ENCODE assay signal across 10 mouse cellular contexts in genomic region chr13:84059031-84059651, GRCm38 (mm10).
A peak's percentile ranks its signal among the peaks of the same experiment; 100 is the strongest.
DNase-seq lines count a peak whose midpoint lies in the region; ATAC-seq and TF ChIP-seq lines count a peak whose summit lies in the region.
"Had no signal": no experiment of that assay in that cellular context is flagged by ENCODE, and none has a peak within 500 bp of the region (broad histone marks: within the 10 kb centered on the region; RNA-seq: fewer than 3 reads in every experiment).

No protein-coding gene starts in this region.

- no peak for DNase-seq in heart, adult 18-20 months
- no peak for DNase-seq in lung, postnatal 25 days (ENCODE audit: low spot score)
- DNase-seq in urinary bladder, postnatal 36 days (ENCODE audit: low spot score in 2 of 2), result no peak

- no peaks in the 10 kb centered on the region for H3K4me1 ChIP-seq in heart, embryonic 16.5 days (ENCODE audit: control insufficient read depth, insufficient read depth, low read length)
- peaks cover 8% of the 10 kb centered on the region for H3K4me1 ChIP-seq in cortical plate, adult 2 months (ENCODE audit: control insufficient read depth, insufficient read depth, low read length)
- H3K4me1 ChIP-seq in hindbrain, embryonic 12.5 days, result peaks cover 43% of the 10 kb centered on the region
- no peaks in the 10 kb centered on the region for H3K4me1 ChIP-seq in stomach, embryonic 15.5 days

- peak; percentile 49; the same call in 1 of the 2 replicates for TF ChIP-seq POLR2A in cortical plate, adult 2 months (IDR thresholded peaks at IDR 0.05; ENCODE audit: extremely low read depth, insufficient read depth, low read length)

- WGBS in heart, embryonic 16.5 days, result 14% methylated on average over 10 of the region's 10 CpGs
- 4% methylated on average over 10 of the region's 10 CpGs for WGBS in hindbrain, embryonic 12.5 days
- whole genome bisulfite sequencing in stomach, embryonic 15.5 days, result 12% methylated on average over 10 of the region's 10 CpGs

- no peak for TF ChIP-seq CTCF in cortical plate, adult 2 months (IDR thresholded peaks at IDR 0.05; ENCODE audit: extremely low read depth, insufficient read depth, low read length)

- no peak overlapping the region for H3K9ac ChIP-seq in heart, embryonic 16.5 days (ENCODE audit: low read length)
- H3K9ac ChIP-seq in hindbrain, embryonic 12.5 days, result peak overlapping the region; percentile 44; the same call in 1 of the 2 replicates
- no peak overlapping the region for H3K9ac ChIP-seq in stomach, embryonic 15.5 days

- H3K27ac ChIP-seq in heart, embryonic 16.5 days (ENCODE audit: low read length), result no peak overlapping the region
- H3K27ac ChIP-seq in cortical plate, adult 2 months (ENCODE audit: insufficient read depth, low read length), result peak overlapping the region; percentile 85
- peak overlapping the region; percentile 95 for H3K27ac ChIP-seq in hindbrain, embryonic 12.5 days
- no peak overlapping the region for H3K27ac ChIP-seq in stomach, embryonic 15.5 days
- H3K27ac ChIP-seq: macrophage had no signal

- H3K36me3 ChIP-seq in heart, embryonic 16.5 days (ENCODE audit: control insufficient read depth, insufficient read depth), result no peaks in the 10 kb centered on the region
- no peaks in the 10 kb centered on the region for H3K36me3 ChIP-seq in hindbrain, embryonic 12.5 days
- H3K36me3 ChIP-seq in stomach, embryonic 15.5 days, result no peaks in the 10 kb centered on the region

- peak overlapping the region; percentile 48 for H3K4me2 ChIP-seq in heart, embryonic 16.5 days (ENCODE audit: low read depth, low read length)
- peak overlapping the region; percentile 43 for H3K4me2 ChIP-seq in hindbrain, embryonic 12.5 days (replicated peaks)
- 0 out of 2 replicates have a peak overlapping the region, but pooled peaks have one; percentile 10 for H3K4me2 ChIP-seq in stomach, embryonic 15.5 days

- no peaks in the 10 kb centered on the region for H3K9me3 ChIP-seq in heart, embryonic 16.5 days (replicated peaks; ENCODE audit: control insufficient read depth, low read length)
- no peaks in the 10 kb centered on the region for H3K9me3 ChIP-seq in hindbrain, embryonic 12.5 days (replicated peaks)
- H3K9me3 ChIP-seq in stomach, embryonic 15.5 days, result no peaks in the 10 kb centered on the region

- ATAC-seq in heart, embryonic 16.5 days (replicated peaks; ENCODE audit: extremely low read depth, insufficient read depth, low FRiP score), result no peak
- ATAC-seq in hindbrain, embryonic 12.5 days (ENCODE audit: low FRiP score), result peak; percentile 78
- ATAC-seq in megakaryocyte progenitor cell, adult 5-6 weeks (replicated peaks; ENCODE audit: poor library complexity), result peak; percentile 23; the same call in 1 of the 2 replicates
- ATAC-seq in stomach, embryonic 15.5 days (ENCODE audit: insufficient read depth, low FRiP score, low read depth), result no peak

- peak overlapping the region; percentile 28 for H3K4me3 ChIP-seq in heart, embryonic 16.5 days (ENCODE audit: low read length)
- peak overlapping the region; percentile 22; the same call in 1 of the 2 replicates for H3K4me3 ChIP-seq in cortical plate, adult 2 months (ENCODE audit: insufficient read depth, low read length)
- H3K4me3 ChIP-seq in hindbrain, embryonic 12.5 days, result peak overlapping the region; percentile 7
- no peak overlapping the region for H3K4me3 ChIP-seq in stomach, embryonic 15.5 days (replicated peaks)
- H3K4me3 ChIP-seq: erythroblast, embryonic 14.5 days had no signal

- no peaks in the 10 kb centered on the region for H3K27me3 ChIP-seq in heart, embryonic 16.5 days (ENCODE audit: control insufficient read depth, insufficient read depth, low read length)
- H3K27me3 ChIP-seq in hindbrain, embryonic 12.5 days, result no peaks in the 10 kb centered on the region
- no peaks in the 10 kb centered on the region for H3K27me3 ChIP-seq in stomach, embryonic 15.5 days (replicated peaks)

Comparison
In these comparisons a context has a peak if more than half of its experiments do, and no peak if none do; other contexts are left out.
1. ATAC-seq: peak in hindbrain, embryonic 12.5 days (single experiment) and megakaryocyte progenitor cell, adult 5-6 weeks (single experiment); none in heart, embryonic 16.5 days (single experiment) and stomach, embryonic 15.5 days (single experiment).
2. H3K27ac ChIP-seq: peak in cortical plate, adult 2 months (single experiment) and hindbrain, embryonic 12.5 days (single experiment); none in heart, embryonic 16.5 days (single experiment) and stomach, embryonic 15.5 days (single experiment).
3. Peak in every context shown above with its lines, with median percentiles within 50 percentile points of each other: H3K4me2 ChIP-seq.